Mouse (Mus musculus) MEL (cell line): ENCODE measurements at regions not wholly inside any gene's neighbourhood (a gene's known extent, or its start where the extent isn't known, plus 50 kb on each side); places are given as distances from the start of the nearest gene placed in this dataset.

Experiments
- CTCF ChIP-seq, 3 experiments: IDR thresholded peaks in 2 of 3; conservative IDR thresholded peaks in 1 of 3; 2 replicates each; pipeline ENCODE4 v1.5.1; 2011 to 2012; ENCODE audit warnings: low read length in 3 of 3, low read depth in 2 of 3, mild to moderate bottlenecking in 2 of 3, improper control_type of control experiment in 1 of 3, inconsistent platforms in 1 of 3, mixed read lengths in 1 of 3, moderate library complexity in 1 of 3; ENCODE audit not compliant: control insufficient read depth in 1 of 3, insufficient read depth in 1 of 3, poor library complexity in 1 of 3, severe bottlenecking in 1 of 3
- EP300 ChIP-seq, 2 experiments: IDR thresholded peaks; 2 replicates each; pipeline ENCODE4 v1.6.1; 2011; ENCODE audit warnings: improper control_type of control experiment in 2 of 2, low read length in 2 of 2, low read depth in 1 of 2, mild to moderate bottlenecking in 1 of 2
- ETS1 ChIP-seq: IDR thresholded peaks from 2 replicates; pipeline ENCODE4 v1.6.1; 2012; ENCODE audit warnings: low read depth, mild to moderate bottlenecking, inconsistent platforms, low read length, improper control_type of control experiment, moderate library complexity
- JUND ChIP-seq: IDR thresholded peaks from 2 replicates; pipeline ENCODE4 v1.6.1; 2011; ENCODE audit warnings: low read depth, mild to moderate bottlenecking, improper control_type of control experiment, low read length
- MAX ChIP-seq: IDR thresholded peaks from 2 replicates; pipeline ENCODE4 v1.6.1; 2011; ENCODE audit warnings: low read length, improper control_type of control experiment
- POLR2A ChIP-seq, 2 experiments: IDR thresholded peaks; 2 replicates each; pipeline ENCODE4 v1.6.1; 2011 to 2012; ENCODE audit warnings: low read length in 2 of 2, mild to moderate bottlenecking in 2 of 2, control low read depth in 1 of 2, improper control_type of control experiment in 1 of 2, low read depth in 1 of 2, moderate library complexity in 1 of 2; ENCODE audit not compliant: control insufficient read depth in 1 of 2, insufficient read depth in 1 of 2, poor library complexity in 1 of 2
- TAL1 ChIP-seq: IDR thresholded peaks from 2 replicates; pipeline ENCODE4 v1.6.1; 2012; ENCODE audit warnings: mild to moderate bottlenecking, inconsistent platforms, low read length, moderate library complexity, mixed read lengths
- UBTF ChIP-seq: IDR thresholded peaks from 2 replicates; pipeline ENCODE4 v1.6.1; 2012; ENCODE audit warnings: low read depth, mild to moderate bottlenecking, inconsistent platforms, low read length, improper control_type of control experiment, moderate library complexity, borderline replicate concordance; ENCODE audit not compliant: insufficient read depth
- USF1 ChIP-seq: IDR thresholded peaks from 2 replicates; pipeline ENCODE4 v1.6.1; 2014; ENCODE audit warnings: low read depth, mild to moderate bottlenecking, inconsistent platforms, low read length, improper control_type of control experiment, moderate library complexity
- ZC3H11A ChIP-seq: IDR thresholded peaks from 2 replicates; pipeline ENCODE4 v1.6.1; 2012; ENCODE audit warnings: low read depth, mild to moderate bottlenecking, inconsistent platforms, low read length, improper control_type of control experiment
- ZKSCAN1 ChIP-seq: IDR thresholded peaks from 2 replicates; pipeline ENCODE4 v1.6.1; 2012; ENCODE audit warnings: low read depth, mild to moderate bottlenecking, inconsistent platforms, low read length, improper control_type of control experiment, moderate library complexity

- TF ChIP-seq POLR2A (IDR thresholded peaks at IDR 0.05; ENCODE audit: control insufficient read depth in 1 of 2, insufficient read depth in 1 of 2, low read depth in 1 of 2, low read length in 2 of 2, poor library complexity in 1 of 2) (no peak), USF1 (no peak), MAX (no peak), EP300 (IDR thresholded peaks at IDR 0.05; ENCODE audit: low read depth in 1 of 2, low read length in 2 of 2) (no peak), CTCF (IDR thresholded peaks at IDR 0.05 in 2 of 3, conservative IDR thresholded peaks at IDR 0.05 in 1 of 3; ENCODE audit: control insufficient read depth in 1 of 3, insufficient read depth in 1 of 3, low read depth in 2 of 3, low read length in 3 of 3, poor library complexity in 1 of 3, severe bottlenecking in 1 of 3) (no peak), JUND (no peak), ZKSCAN1 (no peak), UBTF (no peak), ZC3H11A (no peak), TAL1 (no peak), ETS1 (no peak)
Measured at GRCm38 (mm10) chr12:70758080-70758479, 67.2 kb upstream of the Frmd6 start.
